Mouse (Mus musculus) neural tube, embryonic 10.5 days (tissue): ENCODE results near the gene Ccdc7a.

Experiments
- DNase-seq: peaks from one replicate; pipeline ENCODE4 v3.0.0-alpha.2; 2017; ENCODE audit warnings: low spot score; ENCODE audit errors: extremely low spot score

Gene Ccdc7a

DNA sequence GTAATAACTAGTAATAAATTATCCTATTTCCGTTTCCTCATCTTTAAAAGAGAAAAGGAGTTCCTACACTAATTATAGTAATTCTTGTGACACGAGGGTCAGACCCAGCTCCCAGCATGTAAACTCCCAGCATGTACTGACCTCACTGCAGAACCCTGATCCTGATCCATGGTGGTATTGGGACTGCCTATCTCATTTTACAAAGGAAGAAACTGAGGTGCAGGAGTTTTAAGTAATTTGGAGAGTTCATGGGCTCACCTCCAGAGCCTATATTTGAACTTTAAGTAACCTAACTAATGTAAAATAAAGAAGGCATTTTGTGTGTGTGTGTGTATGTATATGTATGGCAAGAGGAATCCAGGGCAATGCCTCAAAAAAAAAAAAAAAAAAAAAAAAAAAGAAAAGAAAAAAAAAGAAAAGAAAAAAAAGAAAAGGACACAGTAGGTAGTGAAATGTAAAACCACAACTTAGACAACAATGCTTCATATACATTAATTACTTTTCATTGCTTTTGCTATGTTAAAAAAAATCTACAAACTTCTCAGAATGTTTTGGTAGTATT, 378.8 kb downstream of the Ccdc7a start:
- DNase-seq, result no peak

DNA sequence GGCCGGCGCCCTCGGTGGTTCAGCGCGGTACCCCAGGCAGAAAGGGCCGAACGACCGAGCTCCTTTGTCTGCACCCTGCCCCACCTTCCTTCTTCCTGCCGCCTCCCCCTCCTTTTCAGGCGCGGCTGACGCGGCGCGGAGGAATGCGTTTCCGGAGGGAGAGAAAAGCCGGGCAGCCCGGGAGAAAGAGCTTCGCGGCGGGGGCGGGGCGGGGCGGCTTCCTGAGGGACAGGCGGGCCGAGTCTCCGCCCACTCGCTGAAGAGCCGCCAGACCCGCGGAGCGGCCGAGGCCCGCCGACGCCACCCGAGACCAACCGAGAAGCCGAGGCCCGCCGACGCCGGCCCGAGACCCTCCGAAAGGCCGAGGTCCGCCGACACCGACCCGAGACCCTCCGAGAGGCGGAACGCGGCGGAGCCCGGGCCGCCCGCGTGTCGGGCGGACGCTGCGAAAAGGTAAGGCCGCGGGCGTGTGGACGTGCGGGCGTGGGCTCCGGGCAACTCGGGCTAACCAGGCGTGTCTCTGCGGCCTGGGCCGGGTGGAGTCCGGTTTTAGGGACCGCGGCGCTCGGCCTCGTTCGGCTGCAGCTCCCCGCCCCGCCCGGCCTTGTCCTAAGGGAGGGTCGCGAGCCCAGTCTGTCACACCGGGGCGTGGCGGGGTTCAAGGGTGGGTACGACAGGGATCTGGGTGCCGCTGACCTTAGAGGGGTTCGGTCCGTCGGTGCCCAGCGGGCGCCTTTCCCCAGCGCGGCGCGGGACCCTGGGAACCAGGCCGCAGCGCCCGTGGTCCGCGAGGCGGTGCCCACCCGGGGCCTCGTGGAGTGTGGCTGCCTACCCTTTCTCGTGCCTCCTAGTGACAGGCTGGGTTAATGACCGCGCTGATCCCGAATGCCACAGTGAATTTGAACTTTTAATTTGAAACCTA, 379.5 kb downstream of the Ccdc7a start, which contains the start of gene Itgb1:
Gene Itgb1, plus strand, starts transcription at position 148 of the 922 bp plus-strand sequence.
- DNase-seq, result peak; percentile 95

DNA sequence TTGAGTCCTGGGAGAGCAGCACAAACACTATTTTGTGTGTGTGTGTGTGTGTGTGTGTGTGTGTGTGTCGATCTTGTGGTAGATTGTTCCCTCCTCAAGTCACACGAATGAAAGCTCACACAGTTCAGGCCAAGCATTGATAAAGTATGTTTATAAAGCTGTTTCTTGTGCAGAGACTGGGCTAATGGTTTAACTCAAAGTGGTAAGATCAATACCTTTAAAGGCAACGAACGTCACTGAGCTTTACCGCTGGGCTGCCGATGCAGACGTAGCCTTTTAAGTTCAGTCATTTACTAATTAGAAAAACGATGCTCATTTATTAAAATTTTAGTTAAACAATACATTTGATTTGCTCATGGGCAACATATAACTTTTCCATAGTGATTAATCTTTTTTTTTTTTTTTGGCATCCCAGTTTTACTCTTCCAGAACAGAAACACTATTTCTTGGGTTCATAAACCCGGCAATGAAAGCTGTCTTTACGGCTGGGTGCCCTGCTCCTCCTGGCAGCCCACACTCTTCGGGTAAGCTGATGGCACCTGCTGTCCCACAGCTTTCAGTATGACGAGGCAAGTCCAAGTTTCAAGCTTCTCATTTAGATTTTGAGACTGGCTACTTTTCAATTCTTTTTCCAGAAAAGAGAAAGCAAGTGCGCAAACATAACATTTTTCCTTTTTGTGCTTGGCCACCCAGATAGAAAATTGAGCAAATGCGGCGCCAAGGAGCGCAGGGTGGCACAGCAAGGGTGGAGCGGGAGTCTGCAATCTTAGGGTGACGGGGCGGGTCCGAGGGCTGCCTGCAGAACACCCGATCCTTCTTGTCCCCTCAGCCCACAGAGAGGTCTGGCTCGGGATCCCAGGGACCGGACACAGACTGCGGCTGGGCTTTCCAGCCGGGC, 380.5 kb downstream of the Ccdc7a start:
- peak; percentile 19 for DNase-seq
